Mouse (Mus musculus) lung, postnatal 4 days (tissue): ENCODE results near the gene Hoxa7.

Source experiments
- DNase-seq, 2 experiments: peaks; one replicate each; pipeline ENCODE4 v3.0.0; 2021

The Hoxa7 gene

GRCm38 (mm10) chr6:52225612-52226568 is 4.2 kb upstream of the Hoxa7 start:
- peak in 1 of 2 experiments; percentile 37 for DNase-seq

- peak in 1 of 2 experiments; percentile 21 for DNase-seq
Measured at GRCm38 (mm10) chr6:52224895-52225611, 3.4 kb upstream of the Hoxa7 start.

GRCm38 (mm10) chr6:52223939-52224760 is 2.5 kb upstream of the Hoxa7 start:
- DNase-seq: peak in 1 of 2 experiments; percentile 19

- peak in 1 of 2 experiments; percentile 18 for DNase-seq
Measured at GRCm38 (mm10) chr6:52222729-52223128, 1.1 kb upstream of the Hoxa7 start.

- peak in 1 of 2 experiments; percentile 16 for DNase-seq
Measured at GRCm38 (mm10) chr6:52221993-52222685, 485 bp upstream of the Hoxa7 start.

- DNase-seq: no peak
Measured at GRCm38 (mm10) chr6:52220865-52221310, 766 bp downstream of the Hoxa7 start.

GRCm38 (mm10) chr6:52220003-52220864 is 1.4 kb downstream of the Hoxa7 start:
- DNase-seq: peak; percentile 24 to 27

GRCm38 (mm10) chr6:52219234-52219942 is 2.3 kb downstream of the Hoxa7 start:
- peak in 1 of 2 experiments; percentile 14 for DNase-seq

GRCm38 (mm10) chr6:52218643-52219215 is 2.9 kb downstream of the Hoxa7 start:
- DNase-seq: peak in 1 of 2 experiments; percentile 21

- peak in 1 of 2 experiments; percentile 21 for DNase-seq
Measured at GRCm38 (mm10) chr6:52217895-52218642, 3.6 kb downstream of the Hoxa7 start.

- peak; percentile 55 to 81 for DNase-seq
Measured at GRCm38 (mm10) chr6:52217459-52217768, 4.2 kb downstream of the Hoxa7 start.

- peak in 1 of 2 experiments; percentile 37 for DNase-seq
Measured at GRCm38 (mm10) chr6:52216691-52217458, 4.8 kb downstream of the Hoxa7 start.

- peak in 1 of 2 experiments; percentile 6 for DNase-seq
Measured at GRCm38 (mm10) chr6:52215771-52216535, 5.7 kb downstream of the Hoxa7 start.

GRCm38 (mm10) chr6:52215070-52215469 is 6.6 kb downstream of the Hoxa7 start:
- no peak for DNase-seq

GRCm38 (mm10) chr6:52214271-52214670 is 7.4 kb downstream of the Hoxa7 start:
- DNase-seq: no peak

- peak; percentile 53 to 70 for DNase-seq
Measured at GRCm38 (mm10) chr6:52213119-52213986, 8.3 kb downstream of the Hoxa7 start, which contains the start of the genes Hoxa3 and Gm28308. Gene Hoxa3, minus strand, starts transcription at chr6:52213336. Gene Gm28308, minus strand, starts transcription at chr6:52213339.
